In the genomic region with DNA sequence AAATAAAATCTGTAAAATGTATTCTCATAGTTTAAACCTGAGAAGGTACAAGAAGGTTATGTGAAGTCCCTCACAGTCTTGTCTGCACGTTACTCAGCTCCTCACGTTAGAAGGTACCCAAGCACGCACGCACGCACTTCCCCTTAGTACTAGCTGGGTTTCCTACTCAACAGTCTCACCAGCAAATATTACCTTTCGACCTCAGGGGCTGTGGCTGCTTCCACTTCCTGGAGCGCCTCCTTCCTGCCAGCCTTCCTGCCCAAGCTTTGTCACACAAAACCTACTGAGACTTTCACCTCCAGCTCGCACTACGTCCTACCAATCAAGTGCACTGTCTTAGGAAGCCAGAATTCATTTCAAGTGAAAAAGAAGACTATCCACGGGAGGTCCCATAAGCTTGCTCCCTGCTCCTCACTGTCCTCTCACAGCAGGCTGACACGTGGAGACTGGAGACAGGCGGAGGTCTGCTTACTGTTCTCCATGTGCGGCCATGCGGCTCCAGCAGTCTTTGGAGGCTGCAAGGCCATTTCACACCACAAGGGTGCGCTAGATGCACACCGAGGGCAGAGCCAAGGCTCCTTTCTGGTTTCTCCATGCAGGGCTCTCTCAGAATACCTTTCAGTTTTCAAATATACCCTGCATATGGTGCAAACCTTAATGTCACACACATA, we compare ENCODE assay signal across 8 mouse cellular contexts. TPM values are rescaled to one million over a fixed set of nuclear protein-coding genes. Genes with fewer than 3 reads are reported as not detected.
DNase-seq lines count a peak whose midpoint lies in the region; ATAC-seq and TF ChIP-seq lines count a peak whose summit lies in the region.

No protein-coding gene starts in this region.

- H3K27ac ChIP-seq in heart, embryonic 12.5 days (ENCODE audit: poor library complexity, severe bottlenecking) = no peak overlapping the region
- H3K27ac ChIP-seq in kidney, embryonic 16.5 days (ENCODE audit: low read length) = no peak overlapping the region
- peak overlapping the region; percentile 51 for H3K27ac ChIP-seq in liver, adult 2 months (replicated peaks; ENCODE audit: insufficient read depth, low read depth, low read length)

- peaks cover 28% of the 10 kb centered on the region for H3K36me3 ChIP-seq in erythroblast, embryonic 14.5 days (ENCODE audit: control insufficient read depth)
- peaks cover 19% of the 10 kb centered on the region for H3K36me3 ChIP-seq in heart, embryonic 12.5 days
- H3K36me3 ChIP-seq in kidney, embryonic 16.5 days (ENCODE audit: insufficient read depth, low read length) = no peaks in the 10 kb centered on the region
- peaks cover 14% of the 10 kb centered on the region for H3K36me3 ChIP-seq in liver, adult 2 months (ENCODE audit: control insufficient read depth, insufficient read depth, low read length)
- no peaks in the 10 kb centered on the region; the same call in 1 of the 2 replicates for H3K36me3 ChIP-seq in splenic B cell, adult 2 months (ENCODE audit: control insufficient read depth, insufficient read depth, low read length, poor library complexity, severe bottlenecking)

- peak; percentile 98 for TF ChIP-seq CTCF in liver, adult 2 months (IDR thresholded peaks at IDR 0.05; ENCODE audit: low read depth, low read length)

- H3K9ac ChIP-seq in heart, embryonic 12.5 days = no peak overlapping the region
- 0 out of 2 replicates have a peak overlapping the region, but pooled peaks have one; percentile 43 for H3K9ac ChIP-seq in kidney, embryonic 16.5 days (replicated peaks; ENCODE audit: low read length)
- peak overlapping the region; percentile 74 for H3K9ac ChIP-seq in liver, adult 2 months (ENCODE audit: low read depth, low read length)

- WGBS in heart, embryonic 12.5 days = 32% methylated on average over 16 of the region's 16 CpGs
- WGBS in kidney, embryonic 16.5 days = 27% methylated on average over 16 of the region's 16 CpGs
- 7% methylated on average over 16 of the region's 16 CpGs for WGBS in liver, adult 2 months

- peak; percentile 68 for ATAC-seq in heart, embryonic 12.5 days (ENCODE audit: insufficient number of reproducible peaks, low FRiP score)
- ATAC-seq in kidney, embryonic 16.5 days (ENCODE audit: low FRiP score, low TSS enrichment) = peak; percentile 90

- H3K9me3 ChIP-seq in erythroblast, embryonic 14.5 days (ENCODE audit: control insufficient read depth, low read length) = no peaks in the 10 kb centered on the region
- H3K9me3 ChIP-seq in heart, embryonic 12.5 days (replicated peaks) = no peaks in the 10 kb centered on the region
- H3K9me3 ChIP-seq in kidney, embryonic 16.5 days (ENCODE audit: low read length) = no peaks in the 10 kb centered on the region

- no peak for TF ChIP-seq POLR2A in liver, adult 2 months (IDR thresholded peaks at IDR 0.05; ENCODE audit: extremely low read depth, insufficient read depth, low read length)

- peaks cover 36% of the 10 kb centered on the region for H3K4me1 ChIP-seq in erythroblast, embryonic 14.5 days (ENCODE audit: control insufficient read depth)
- H3K4me1 ChIP-seq in heart, embryonic 12.5 days (replicated peaks) = peaks cover 26% of the 10 kb centered on the region
- H3K4me1 ChIP-seq in kidney, embryonic 16.5 days (ENCODE audit: insufficient read depth, low read length) = peaks cover 4% of the 10 kb centered on the region; the same call in 1 of the 2 replicates
- peaks cover 11% of the 10 kb centered on the region for H3K4me1 ChIP-seq in liver, adult 2 months (ENCODE audit: control insufficient read depth, insufficient read depth, low read length)

- no peaks in the 10 kb centered on the region for H3K27me3 ChIP-seq in erythroblast, embryonic 14.5 days (ENCODE audit: control insufficient read depth)
- no peaks in the 10 kb centered on the region for H3K27me3 ChIP-seq in heart, embryonic 12.5 days (replicated peaks)
- no peaks in the 10 kb centered on the region for H3K27me3 ChIP-seq in kidney, embryonic 16.5 days (ENCODE audit: insufficient read depth, low read length)
- no peaks in the 10 kb centered on the region for H3K27me3 ChIP-seq in liver, adult 2 months (ENCODE audit: control insufficient read depth, insufficient read depth, low read length)
- H3K27me3 ChIP-seq in splenic B cell, adult 2 months (ENCODE audit: control insufficient read depth, insufficient read depth, low read length, poor library complexity, severe bottlenecking) = no peaks in the 10 kb centered on the region

- peak; percentile 90 for DNase-seq in CD4-positive helper T cell, adult 2 months (ENCODE audit: low read depth, low spot score)
- DNase-seq in brain, embryonic 18.5 days (ENCODE audit: low read depth, low spot score) = peak; percentile 22
- peak; percentile 81 for DNase-seq in liver, adult 2 months (ENCODE audit: extremely low read depth, low read depth, low spot score)
- peak; percentile 97 for DNase-seq in naive thymus-derived CD4-positive, alpha-beta T cell, adult 2 months (ENCODE audit: low read depth)
- DNase-seq in splenic B cell, adult 2 months (ENCODE audit: low read depth, low spot score) = peak; percentile 94

- peak overlapping the region; percentile 40 for H3K4me2 ChIP-seq in heart, embryonic 12.5 days
- peak overlapping the region; percentile 49 for H3K4me2 ChIP-seq in kidney, embryonic 16.5 days (replicated peaks; ENCODE audit: low read depth, low read length)

- peaks cover 8% of the 10 kb centered on the region; the same call in 1 of the 2 replicates for H3K79me2 ChIP-seq in liver, adult 2 months (ENCODE audit: control insufficient read depth, insufficient read depth, low read length)

- H3K4me3 ChIP-seq in erythroblast, embryonic 14.5 days (replicated peaks) = peak overlapping the region; percentile 23
- no peak overlapping the region for H3K4me3 ChIP-seq in heart, embryonic 12.5 days
- peak overlapping the region; percentile 29; the same call in 1 of the 2 replicates for H3K4me3 ChIP-seq in kidney, embryonic 16.5 days (ENCODE audit: low read length)
- H3K4me3 ChIP-seq in liver, adult 2 months (ENCODE audit: insufficient read depth, low read depth, low read length) = peak overlapping the region; percentile 91

RNA-seq across cellular contexts. Expression of gene Gne, which starts 18.5 kb away (rescaled TPM):
- polyA plus RNA-seq in erythroblast, embryonic 14.5 days (2012) = 0.68 and 0.76 TPM in 2 replicates
- polyA plus RNA-seq in heart, embryonic 12.5 days (2016; fragmentation: Nextera tagmentation; extraction: Ambion mirVana) = 35.6 and 36.3 TPM in 2 replicates
- polyA plus RNA-seq in kidney, embryonic 16.5 days (2015; fragmentation: Nextera tagmentation; extraction: Ambion mirVana) = 26.4 and 26.6 TPM in 2 replicates
- 318 and 329 TPM in 2 replicates for total RNA-seq in liver, adult 2 months (2014; rRNA removed)
- 85.5 and 87.9 TPM in 2 replicates for polyA plus RNA-seq in liver, adult 2 months (2012; rRNA removed)

Comparison
In these comparisons a context has a peak if more than half of its experiments do, and no peak if none do; other contexts are left out.
1. DNase-seq: peak in every context shown above with its lines; median percentile 97 in naive thymus-derived CD4-positive, alpha-beta T cell, adult 2 months; 94 in splenic B cell, adult 2 months; 90 in CD4-positive helper T cell, adult 2 months; 81 in liver, adult 2 months; 22 in brain, embryonic 18.5 days.
2. RNA of gene Gne, which starts 18.5 kb away (polyA plus RNA-seq): 85.5 to 87.9 TPM in liver, adult 2 months, 35.6 to 36.3 TPM in heart, embryonic 12.5 days and 26.4 to 26.6 TPM in kidney, embryonic 16.5 days; 0.68 to 0.76 TPM in erythroblast, embryonic 14.5 days; every median in the first group is over 10 times any median in the second.